Mouse (Mus musculus) frontal cortex, adult 2 months (tissue): ENCODE data around the gene Olfr1290. TPM values are rescaled to one million over a fixed set of nuclear protein-coding genes. Genes with fewer than 3 reads are reported as not detected.

Source experiments
- DNase-seq, 2 experiments: peaks; one replicate each; pipeline ENCODE4 v3.0.0; 2022; ENCODE audit warnings: low spot score in 1 of 2; ENCODE audit errors: extremely low spot score in 1 of 2
- polyA plus RNA-seq: library from polyadenylated mRNA; depleted of rRNA; stranded (reverse); fragments of >200 nt; gene quantifications from 2 replicates; pipeline ENCODE4 v1.2.3, GENCODE M21; 2012; rRNA removed

Olfr1290 gene
- 0.15 TPM in 1 of 2 replicates, not detected in the other for polyA plus RNA-seq

DNA sequence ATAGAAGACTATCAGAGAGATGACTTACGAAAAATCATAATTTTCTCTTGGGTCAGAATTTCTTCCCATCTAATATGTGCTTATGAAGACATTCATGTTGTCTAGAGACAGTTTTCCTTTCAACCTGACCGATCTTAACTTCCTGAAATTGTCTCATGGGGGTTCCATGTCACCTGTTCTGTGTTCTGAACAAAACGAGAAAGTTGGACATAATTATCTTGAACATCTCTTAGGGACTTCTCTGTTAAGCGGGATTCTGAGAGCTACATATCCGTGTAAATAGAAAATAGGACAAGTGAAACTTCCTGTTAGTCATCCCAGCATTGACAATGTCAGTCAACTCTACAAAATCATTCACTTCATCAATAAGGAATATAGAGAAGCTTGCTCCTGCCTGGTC is at the start of gene Olfr1290:
Gene Olfr1290, minus strand, starts transcription at position 101 of the 400 bp plus-strand sequence.
- no peak for DNase-seq

DNA sequence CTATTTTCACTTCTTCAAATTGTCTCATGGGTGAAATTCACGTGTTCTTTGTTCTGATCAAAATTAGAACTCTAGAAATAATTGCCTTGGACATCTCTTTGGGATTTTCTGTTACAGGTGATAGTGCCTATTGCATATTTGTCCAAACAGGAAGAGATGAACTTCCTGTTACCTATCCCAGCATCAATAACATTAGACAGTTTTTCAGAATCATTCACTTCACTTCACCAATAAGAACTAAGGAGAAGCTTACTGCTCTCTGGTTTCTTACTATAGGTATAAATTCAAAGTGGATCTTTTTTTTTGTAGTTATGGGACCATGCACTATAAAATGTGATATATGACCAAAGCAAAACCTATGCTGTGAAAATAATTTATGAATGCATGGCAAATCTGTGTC is 46.6 kb upstream of the Olfr1290 start, which contains the start of gene Olfr1294:
Gene Olfr1294, minus strand, starts transcription at position 101 of the 400 bp plus-strand sequence.
- DNase-seq: no peak

DNA sequence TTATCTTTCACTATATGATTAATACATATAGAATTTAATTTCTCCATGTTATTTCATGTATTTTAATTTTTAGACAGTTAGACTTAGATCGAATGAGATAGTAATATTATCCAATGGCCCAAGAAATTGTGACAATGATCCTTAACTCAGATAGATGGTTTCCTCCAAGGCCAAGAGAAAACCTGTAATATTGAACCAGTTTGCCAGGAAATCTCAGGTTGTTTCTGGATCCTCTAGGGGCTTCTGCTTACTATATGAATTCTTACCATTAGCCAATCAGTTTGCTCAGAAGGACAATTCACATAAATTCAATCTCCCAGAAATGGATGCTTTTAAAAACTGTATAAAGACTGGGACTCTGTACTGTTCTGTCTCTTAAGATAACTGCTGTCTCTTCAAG is 31.3 kb upstream of the Olfr1290 start, which contains the start of gene Olfr1293-ps:
Gene Olfr1293-ps, plus strand, starts transcription at position 301 of the 400 bp plus-strand sequence.
- DNase-seq: no peak

DNA sequence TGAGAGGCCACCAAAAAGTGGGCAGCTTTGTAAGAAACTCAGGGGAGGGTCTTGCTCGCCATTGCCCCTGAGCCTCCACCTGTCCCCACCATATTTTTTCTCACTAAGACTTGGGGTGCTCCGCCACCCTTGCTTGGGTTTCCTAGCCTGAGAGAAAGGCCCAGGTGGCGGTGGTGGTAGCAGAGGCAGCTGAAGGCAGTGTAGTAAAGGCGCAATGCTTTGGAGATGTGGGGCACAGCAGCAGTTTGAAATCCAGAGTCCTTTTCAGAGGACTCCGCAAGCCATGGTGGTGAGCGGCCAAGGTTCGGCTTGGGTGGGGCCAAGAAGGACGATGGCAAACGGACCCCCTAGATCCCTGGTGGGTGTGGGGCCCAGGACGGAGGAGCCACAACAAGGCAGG is 23.8 kb upstream of the Olfr1290 start:
- no peak for DNase-seq

DNA sequence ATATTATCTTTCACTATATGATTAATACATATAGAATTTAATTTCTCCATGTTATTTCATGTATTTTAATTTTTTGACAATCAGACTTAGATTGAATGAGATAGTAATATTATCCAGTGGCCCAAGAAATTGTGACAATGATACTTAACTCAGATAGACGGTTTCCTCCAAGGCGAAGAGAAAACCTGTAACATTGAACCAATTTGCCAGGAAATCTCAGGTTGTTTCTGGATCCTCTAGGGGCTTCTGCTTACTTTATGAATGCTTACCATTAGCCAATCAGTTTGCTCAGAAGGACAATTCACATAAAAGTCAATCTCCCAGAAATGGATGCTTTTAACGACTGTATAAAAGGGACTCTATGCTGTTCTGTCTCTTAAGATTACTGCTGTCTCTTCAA is 3.3 kb upstream of the Olfr1290 start, which contains the start of gene Olfr1291-ps1:
Gene Olfr1291-ps1, plus strand, starts transcription at position 301 of the 400 bp plus-strand sequence.
- DNase-seq: no peak

DNA sequence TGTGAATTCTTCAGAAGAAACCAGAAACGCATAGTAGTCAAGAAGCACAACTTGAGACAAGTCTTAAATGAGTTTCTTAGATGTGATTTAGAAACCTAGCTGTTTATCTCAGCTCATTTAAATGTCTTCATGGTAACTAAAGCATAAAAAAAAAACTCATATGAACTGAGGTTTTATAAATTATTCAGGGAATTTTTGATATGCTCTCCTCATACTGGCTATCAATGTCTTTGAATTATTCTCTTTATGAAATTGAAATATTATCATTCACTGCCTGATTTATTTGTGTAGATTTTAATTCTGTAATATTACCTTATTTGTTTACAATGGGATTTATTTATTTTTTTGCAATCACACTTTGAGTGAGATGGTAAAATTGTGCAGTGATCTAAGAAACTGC is 13.1 kb downstream of the Olfr1290 start, which contains the start of gene Olfr1289:
Gene Olfr1289, plus strand, starts transcription at position 301 of the 400 bp plus-strand sequence.
- no peak for DNase-seq

DNA sequence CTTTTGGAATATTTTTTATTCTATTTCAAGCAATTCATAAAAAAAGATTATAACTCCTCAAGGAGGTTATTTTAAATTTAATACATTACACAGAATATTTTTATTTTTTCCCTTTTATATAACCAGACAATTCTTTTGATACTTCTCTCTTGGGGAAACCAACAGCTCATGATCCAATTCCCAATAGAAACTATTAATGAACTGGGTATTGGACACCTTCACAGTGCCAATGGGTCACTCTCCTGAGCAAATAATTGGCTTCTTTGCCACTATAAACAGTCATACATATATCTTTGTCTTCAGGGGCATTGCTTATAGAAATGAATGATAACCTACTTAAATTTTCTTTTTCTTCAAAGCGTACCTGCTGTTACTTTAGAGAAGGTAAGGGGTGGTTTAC is 19.8 kb downstream of the Olfr1290 start, which contains the start of gene Olfr1288:
Gene Olfr1288, plus strand, starts transcription at position 301 of the 400 bp plus-strand sequence.
- DNase-seq: no peak

DNA sequence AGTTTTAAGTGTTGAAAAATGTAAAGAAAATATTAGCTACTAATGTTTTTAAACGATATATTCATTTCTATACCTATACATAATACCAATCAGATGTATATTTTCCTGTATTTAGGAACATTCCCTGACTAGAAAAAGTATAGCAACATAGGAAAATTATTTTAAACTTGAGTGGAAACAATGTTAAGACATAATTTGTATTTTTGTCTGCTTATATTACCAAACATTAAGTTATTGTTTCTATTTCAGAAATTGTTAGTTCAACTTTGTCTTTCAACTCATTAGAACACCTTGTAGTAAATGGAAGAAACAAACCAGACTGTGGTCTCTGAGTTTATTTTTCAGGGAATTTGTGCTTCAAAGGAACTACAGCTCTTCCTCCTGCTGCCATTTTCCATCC is 44.8 kb downstream of the Olfr1290 start, which contains the start of gene Olfr1287:
Gene Olfr1287, plus strand, starts transcription at position 301 of the 400 bp plus-strand sequence.
- no peak for DNase-seq

Other genes starting within 250 kb of the Olfr1290 start
- not detected in 2 replicates for gene Olfr1276, start 239.3 kb downstream of the Olfr1290 start, polyA plus RNA-seq
- gene Olfr1277, start 219.7 kb downstream of the Olfr1290 start, polyA plus RNA-seq: not detected in 2 replicates
- gene Olfr1278, start 203.7 kb downstream of the Olfr1290 start, polyA plus RNA-seq: not detected in 2 replicates
- not detected in 2 replicates for gene Olfr1279, start 193.2 kb downstream of the Olfr1290 start, polyA plus RNA-seq
- gene Olfr1280, start 179.8 kb downstream of the Olfr1290 start, polyA plus RNA-seq: not detected in 2 replicates
- gene Olfr1281, start 167.3 kb downstream of the Olfr1290 start, polyA plus RNA-seq: not detected in 2 replicates
- not detected in 2 replicates for gene Olfr1282, start 157.8 kb downstream of the Olfr1290 start, polyA plus RNA-seq
- not detected in 2 replicates for gene Olfr1283, start 127.0 kb downstream of the Olfr1290 start, polyA plus RNA-seq
- gene Olfr1284, start 118.3 kb downstream of the Olfr1290 start, polyA plus RNA-seq: not detected in 2 replicates
- not detected in 2 replicates for gene Olfr1286, start 70.7 kb downstream of the Olfr1290 start, polyA plus RNA-seq
- gene Olfr1287, start 44.7 kb downstream of the Olfr1290 start, polyA plus RNA-seq: not detected in 2 replicates
- gene Olfr1288, start 19.7 kb downstream of the Olfr1290 start, polyA plus RNA-seq: not detected in 2 replicates
- gene Olfr1289, start 13.0 kb downstream of the Olfr1290 start, polyA plus RNA-seq: not detected in 2 replicates
- not detected in 2 replicates for gene Olfr1291-ps1, start 3.4 kb upstream of the Olfr1290 start, polyA plus RNA-seq
- not detected in 2 replicates for gene Olfr1293-ps, start 31.4 kb upstream of the Olfr1290 start, polyA plus RNA-seq
- gene Olfr1294, start 46.5 kb upstream of the Olfr1290 start, polyA plus RNA-seq: 0.04 TPM in 1 of 2 replicates, not detected in the other
- 0.17 TPM in 1 of 2 replicates, not detected in the other for gene Olfr1295, start 75.9 kb upstream of the Olfr1290 start, polyA plus RNA-seq
- 0.04 TPM in 1 of 2 replicates, not detected in the other for gene Olfr1297, start 132.7 kb upstream of the Olfr1290 start, polyA plus RNA-seq
- gene Olfr1298, start 155.4 kb upstream of the Olfr1290 start, polyA plus RNA-seq: not detected in 2 replicates
- not detected in 2 replicates for gene Olfr1299, start 167.6 kb upstream of the Olfr1290 start, polyA plus RNA-seq